Mouse (Mus musculus) neural tube, embryonic 11.5 days (tissue): ENCODE data around the gene Isg20l2. TPM values are rescaled to one million over a fixed set of nuclear protein-coding genes. Genes with fewer than 3 reads are reported as not detected.

Source experiments
- ATAC-seq: fragments of 200-750 bp; cut with Nextera tagmentation; 2 replicates; pipeline ENCODE4 v1.8.0; 2017; ENCODE audit warnings: moderate number of reproducible peaks, mild to moderate bottlenecking, moderate TSS enrichment, moderate library complexity; ENCODE audit not compliant: insufficient read depth, low FRiP score, low TSS enrichment
- DNase-seq: peaks from one replicate; pipeline ENCODE4 v3.0.0-alpha.2; 2015; ENCODE audit warnings: low spot score
- H3K27ac ChIP-seq: fragments of 300-500 bp; sonication (generic); 2 replicates; pipeline ENCODE4 v1.5.1; 2014; ENCODE audit warnings: low read depth, mild to moderate bottlenecking, low read length
- H3K27me3 ChIP-seq: fragments of 300-500 bp; sonication (generic); 2 replicates; pipeline ENCODE4 v1.6.1; 2014; ENCODE audit warnings: mild to moderate bottlenecking, low read length, mixed read lengths; ENCODE audit not compliant: control insufficient read depth, insufficient read depth
- H3K36me3 ChIP-seq: fragments of 300-500 bp; sonication (generic); 2 replicates; pipeline ENCODE4 v1.6.1; 2014; ENCODE audit warnings: mild to moderate bottlenecking, low read length, moderate library complexity, mixed read lengths; ENCODE audit not compliant: control insufficient read depth, insufficient read depth
- H3K4me1 ChIP-seq: fragments of 300-500 bp; sonication (generic); 2 replicates; pipeline ENCODE4 v1.6.1; 2014; ENCODE audit warnings: low read length, mixed read lengths; ENCODE audit not compliant: control insufficient read depth, insufficient read depth
- H3K4me2 ChIP-seq: fragments of 300-500 bp; sonication (generic); 2 replicates; pipeline ENCODE4 v1.6.1; 2014; ENCODE audit warnings: low read depth, mild to moderate bottlenecking, moderate library complexity
- H3K4me3 ChIP-seq: fragments of 300-500 bp; sonication (generic); 2 replicates; pipeline ENCODE4 v1.5.1; 2014; ENCODE audit warnings: low read depth, low read length
- H3K9ac ChIP-seq: fragments of 300-500 bp; sonication (generic); 2 replicates; pipeline ENCODE4 v1.6.1; 2014; ENCODE audit warnings: mild to moderate bottlenecking, low read length
- H3K9me3 ChIP-seq: fragments of 300-500 bp; sonication (generic); 2 replicates; pipeline ENCODE4 v1.6.1; 2016; ENCODE audit warnings: low read length; ENCODE audit not compliant: control insufficient read depth
- WGBS: fragments of 180-500 bp; shearing (Covaris S2); extraction: QIAGEN DNeasy Blood & Tissue Kit; methylation state at CpG from one replicate; pipeline ENCODE4 v1.1.7; 2014; 5-methylcytosine and 5-hydroxymethylcytosine counted together
- polyA plus RNA-seq: library from polyadenylated mRNA; unstranded; fragments of >200 nt; fragmentation: Nextera tagmentation; extraction: Ambion mirVana; gene quantifications from 2 replicates; pipeline ENCODE4 v1.2.1, GENCODE M21; 2014

Isg20l2 gene
- polyA plus RNA-seq, 1 experiment from 2014 or later, result 52.3 TPM

- Histone ChIP-seq H3K9me3 (no peaks in the 10 kb centered on the region), H3K4me2 (peak overlapping the region; percentile 89), H3K27me3 (no peaks in the 10 kb centered on the region), H3K36me3 (no peaks in the 10 kb centered on the region), H3K4me3 (peak overlapping the region; percentile 98), H3K4me1 (peaks cover 20% of the 10 kb centered on the region), H3K27ac (peak overlapping the region; percentile 84; the same call in 1 of the 2 replicates), H3K9ac (peak overlapping the region; percentile 97)
- ATAC-seq (no peak), DNase-seq (peak; percentile 56)
- WGBS, result 1% methylated on average over 27 of the region's 27 CpGs
Observed at GRCm38 (mm10) chr3:87906981-87907857, 22.9 kb upstream of the Isg20l2 start.

DNA sequence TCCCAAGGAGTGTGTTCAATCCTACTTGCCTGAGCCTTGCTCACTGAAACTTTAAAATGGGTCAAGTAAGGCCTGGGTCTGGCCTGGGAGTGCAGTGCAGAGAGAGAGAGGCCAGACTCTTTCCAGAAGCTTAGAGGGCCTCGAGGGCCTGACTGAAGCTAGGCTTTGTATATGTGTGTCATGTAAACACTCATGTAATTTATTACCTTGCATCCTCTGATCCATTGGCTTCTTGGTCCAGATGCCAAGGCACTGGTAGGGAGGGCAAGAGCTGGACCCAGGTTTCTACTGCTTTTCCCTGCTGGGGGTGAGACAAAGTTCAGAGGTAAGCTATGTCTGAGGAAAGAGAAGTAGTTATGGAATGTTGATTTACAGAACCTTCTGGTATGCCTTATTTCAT lies 22.2 kb upstream of the Isg20l2 start:
- WGBS, result 4% methylated on average over 1 of the region's 1 CpGs
- H3K27me3 ChIP-seq, result no peaks in the 10 kb centered on the region
- DNase-seq, result no peak
- H3K27ac ChIP-seq, result no peak overlapping the region
- no peaks in the 10 kb centered on the region for H3K9me3 ChIP-seq
- no peak for ATAC-seq
- peak overlapping the region; percentile 97 for H3K9ac ChIP-seq
- peak overlapping the region; percentile 89 for H3K4me2 ChIP-seq
- H3K36me3 ChIP-seq, result no peaks in the 10 kb centered on the region
- H3K4me1 ChIP-seq, result peaks cover 20% of the 10 kb centered on the region
- peak overlapping the region; percentile 98 for H3K4me3 ChIP-seq

GRCm38 (mm10) chr3:87909381-87909780 lies 20.7 kb upstream of the Isg20l2 start:
- ATAC-seq, result no peak
- Histone ChIP-seq H3K27me3 (no peaks in the 10 kb centered on the region), H3K27ac (no peak overlapping the region), H3K9ac (no peak overlapping the region), H3K4me1 (peaks cover 20% of the 10 kb centered on the region), H3K4me2 (peak overlapping the region; percentile 49; the same call in 1 of the 2 replicates), H3K4me3 (no peak overlapping the region), H3K9me3 (no peaks in the 10 kb centered on the region), H3K36me3 (peaks cover 4% of the 10 kb centered on the region)
- DNase-seq, result no peak
- 92% methylated on average over 2 of the region's 2 CpGs for WGBS

- DNase-seq, result no peak
- WGBS, result 4% methylated on average over 4 of the region's 4 CpGs
- Histone ChIP-seq H3K27me3 (no peaks in the 10 kb centered on the region), H3K4me3 (peak overlapping the region; percentile 12), H3K36me3 (peaks cover 7% of the 10 kb centered on the region), H3K4me1 (peaks cover 20% of the 10 kb centered on the region), H3K4me2 (peak overlapping the region; percentile 49), H3K27ac (no peak overlapping the region; the same call in 1 of the 2 replicates), H3K9ac (peak overlapping the region; percentile 42), H3K9me3 (no peaks in the 10 kb centered on the region)
- ATAC-seq, result no peak
Observed at GRCm38 (mm10) chr3:87909874-87910273, 20.2 kb upstream of the Isg20l2 start.

- WGBS, result 4% methylated on average over 12 of the region's 12 CpGs
Observed at GRCm38 (mm10) chr3:87910573-87911141, 19.5 kb upstream of the Isg20l2 start.

DNA sequence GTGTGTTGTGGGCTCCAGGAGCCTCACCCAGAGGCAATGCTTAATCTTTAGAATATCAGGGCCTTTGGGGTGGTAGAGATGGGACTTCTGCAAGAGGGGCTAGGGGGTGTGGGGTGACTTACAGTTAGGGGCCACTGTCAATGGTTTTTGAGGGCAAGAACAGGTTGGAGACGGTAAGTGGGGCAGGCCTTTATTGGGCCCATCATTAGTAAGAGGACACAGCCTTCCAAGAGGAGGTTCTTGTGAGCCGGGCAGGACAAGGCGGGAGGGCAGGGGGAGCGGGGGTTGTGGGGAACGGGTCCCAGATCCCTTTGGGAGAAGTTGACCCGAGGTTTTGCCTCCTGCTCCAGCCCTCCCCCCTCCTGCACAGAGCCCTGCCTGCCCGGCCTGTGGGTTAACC lies 16.6 kb upstream of the Isg20l2 start:
- Histone ChIP-seq H3K4me2 (no peak overlapping the region), H3K9me3 (no peaks in the 10 kb centered on the region), H3K4me1 (peaks cover 17% of the 10 kb centered on the region), H3K9ac (no peak overlapping the region), H3K36me3 (peaks cover 12% of the 10 kb centered on the region), H3K27ac (no peak overlapping the region), H3K27me3 (no peaks in the 10 kb centered on the region), H3K4me3 (no peak overlapping the region)
- DNase-seq (no peak), ATAC-seq (no peak)
- 79% methylated on average over 7 of the region's 7 CpGs for WGBS

More at GRCm38 (mm10) chr3:87910573-87911141, 19.5 kb upstream of the Isg20l2 start:
- peak; percentile 77 for DNase-seq
- H3K27ac ChIP-seq, result peak overlapping the region; percentile 70
- no peaks in the 10 kb centered on the region for H3K27me3 ChIP-seq
- H3K9me3 ChIP-seq, result no peaks in the 10 kb centered on the region
- peaks cover 20% of the 10 kb centered on the region for H3K4me1 ChIP-seq
- H3K4me3 ChIP-seq, result peak overlapping the region; percentile 34
- peaks cover 8% of the 10 kb centered on the region for H3K36me3 ChIP-seq
- H3K4me2 ChIP-seq, result peak overlapping the region; percentile 49
- H3K9ac ChIP-seq, result peak overlapping the region; percentile 42
- peak; percentile 16; the same call in 1 of the 2 replicates for ATAC-seq

DNA sequence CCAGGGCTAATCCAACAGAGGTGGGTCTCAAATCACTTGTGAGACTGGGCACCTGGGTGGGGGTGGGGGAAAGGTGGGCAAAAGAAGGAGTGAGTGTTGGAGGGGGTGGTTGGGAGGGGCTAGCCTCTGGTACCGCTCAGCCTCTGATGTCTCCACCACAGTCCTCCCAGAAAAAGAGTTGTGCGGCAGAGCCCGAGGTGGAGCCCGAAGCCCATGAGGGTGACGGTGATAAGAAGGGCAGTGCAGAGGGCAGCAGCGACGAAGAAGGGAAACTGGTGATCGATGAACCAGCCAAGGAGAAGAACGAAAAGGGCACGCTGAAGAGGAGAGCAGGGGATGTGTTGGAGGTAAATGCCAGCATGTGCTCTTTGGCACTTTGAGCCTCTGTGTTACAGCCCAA lies 16.2 kb upstream of the Isg20l2 start:
- Histone ChIP-seq H3K4me2 (no peak overlapping the region), H3K9ac (no peak overlapping the region), H3K27ac (no peak overlapping the region), H3K9me3 (no peaks in the 10 kb centered on the region), H3K27me3 (no peaks in the 10 kb centered on the region), H3K36me3 (peaks cover 12% of the 10 kb centered on the region), H3K4me3 (no peak overlapping the region), H3K4me1 (peaks cover 17% of the 10 kb centered on the region)
- WGBS, result 95% methylated on average over 10 of the region's 10 CpGs
- DNase-seq (no peak), ATAC-seq (no peak)

DNA sequence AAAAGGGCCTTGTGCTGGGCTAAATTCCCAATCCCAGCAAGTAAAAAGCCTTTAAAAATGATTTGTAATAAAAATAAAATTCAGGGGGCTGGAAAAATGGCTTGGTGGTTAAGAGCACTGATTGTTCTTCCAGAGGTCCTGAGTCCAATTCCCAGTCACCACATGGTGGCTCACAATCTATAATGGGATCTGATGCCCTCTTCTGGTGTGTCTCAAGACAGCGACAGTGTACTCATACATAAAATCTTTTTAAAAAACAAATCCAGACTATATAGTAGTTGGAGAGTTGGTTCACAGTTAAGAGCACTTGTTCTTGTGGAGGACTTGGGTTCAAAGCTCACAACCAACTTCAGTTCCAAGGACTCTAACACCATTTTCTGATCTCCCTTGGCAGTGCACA lies 13.1 kb upstream of the Isg20l2 start:
- Histone ChIP-seq H3K4me2 (no peak overlapping the region), H3K4me3 (no peak overlapping the region), H3K36me3 (peaks cover 12% of the 10 kb centered on the region), H3K27me3 (no peaks in the 10 kb centered on the region), H3K9me3 (no peaks in the 10 kb centered on the region), H3K9ac (no peak overlapping the region), H3K27ac (no peak overlapping the region), H3K4me1 (0 out of 2 replicates have a peak, but pooled peaks cover 2% of the 10 kb centered on the region)
- 88% methylated on average over 1 of the region's 1 CpGs for WGBS
- no peak for DNase-seq
- ATAC-seq, result no peak
